Mouse (Mus musculus): ENCODE measurements around the gene Dock9.

Gene Dock9

DNA sequence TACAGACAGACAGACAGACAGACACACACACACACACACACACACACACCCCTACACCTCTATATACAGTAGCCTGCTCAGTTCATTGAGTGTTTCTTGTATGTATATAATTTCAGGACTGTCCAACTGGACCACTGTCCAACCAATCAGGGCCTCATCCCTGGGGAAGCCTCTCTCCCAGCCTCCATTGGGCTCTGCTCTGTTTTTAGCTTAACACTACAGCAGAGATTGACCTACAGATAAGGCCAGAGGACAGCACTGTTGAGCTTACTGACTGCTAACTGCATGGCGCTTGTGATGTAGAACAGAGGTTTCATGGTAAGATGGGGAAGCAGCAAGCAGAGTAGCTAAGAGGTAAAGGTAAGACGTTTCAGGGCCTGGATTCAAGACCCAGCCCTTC is 5.7 kb downstream of the Dock9 start:
- no peak for DNase-seq (ENCODE audit: low spot score in 2 of 2)

DNA sequence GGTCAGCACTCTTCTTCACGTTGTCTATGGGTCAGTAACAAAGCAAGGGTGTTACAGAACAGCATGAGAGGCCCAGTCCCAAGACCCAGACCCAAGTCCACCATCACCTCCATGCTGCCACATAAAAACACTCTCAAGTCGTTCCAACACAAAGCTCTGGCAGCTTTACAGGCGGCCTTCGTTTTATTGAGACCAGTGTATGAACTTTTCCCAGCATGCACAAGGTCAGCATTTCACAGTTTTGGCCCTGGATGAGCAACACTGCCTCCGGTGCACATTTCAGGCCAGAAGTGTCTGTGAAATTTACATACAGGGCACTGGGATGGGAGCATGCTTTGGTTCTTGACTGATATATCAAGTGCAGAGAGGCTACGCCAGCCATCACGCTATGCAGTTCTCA is 6.5 kb downstream of the Dock9 start:
- DNase-seq (ENCODE audit: low spot score in 2 of 2): no peak

DNA sequence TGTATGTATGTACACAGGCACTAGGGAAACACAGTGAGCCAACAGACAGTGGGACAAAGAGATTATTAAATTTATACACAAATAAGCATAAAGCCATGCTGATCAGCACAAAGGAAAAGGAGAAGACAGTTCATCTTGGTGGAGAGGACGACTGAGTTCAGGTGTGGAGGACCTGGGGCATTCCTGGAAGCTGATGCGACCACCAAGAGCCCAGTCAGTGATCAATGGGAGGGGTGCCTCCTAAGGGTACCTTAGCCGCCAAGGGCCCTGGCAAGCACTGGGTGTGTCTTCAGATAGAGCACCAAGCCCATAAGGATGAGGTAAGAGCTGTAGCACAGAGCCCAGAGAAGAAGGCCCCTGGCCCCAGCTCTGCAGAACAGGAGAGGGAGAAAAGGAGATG is 8.4 kb downstream of the Dock9 start:
- DNase-seq (ENCODE audit: low spot score in 2 of 2): no peak

DNA sequence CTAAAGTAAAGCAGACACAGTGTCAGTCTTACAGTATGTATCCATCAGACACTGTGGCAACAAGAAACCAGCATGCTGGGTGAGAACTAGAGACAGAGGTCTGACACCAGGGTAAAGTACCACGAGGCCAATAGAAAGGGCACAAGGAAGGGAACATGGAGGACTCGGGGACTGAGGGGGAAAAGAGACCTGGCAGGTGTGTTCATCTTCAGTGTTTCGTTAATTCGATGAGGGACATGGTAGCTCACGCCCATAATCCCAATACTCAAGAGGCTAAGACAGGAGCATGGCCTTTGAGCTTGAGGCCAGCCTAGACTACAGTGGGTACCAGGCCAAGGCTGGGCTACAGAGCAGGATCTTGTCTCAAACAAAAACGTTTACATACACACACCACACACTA is 9.2 kb downstream of the Dock9 start:
- no peak for DNase-seq (ENCODE audit: low spot score in 2 of 2)

DNA sequence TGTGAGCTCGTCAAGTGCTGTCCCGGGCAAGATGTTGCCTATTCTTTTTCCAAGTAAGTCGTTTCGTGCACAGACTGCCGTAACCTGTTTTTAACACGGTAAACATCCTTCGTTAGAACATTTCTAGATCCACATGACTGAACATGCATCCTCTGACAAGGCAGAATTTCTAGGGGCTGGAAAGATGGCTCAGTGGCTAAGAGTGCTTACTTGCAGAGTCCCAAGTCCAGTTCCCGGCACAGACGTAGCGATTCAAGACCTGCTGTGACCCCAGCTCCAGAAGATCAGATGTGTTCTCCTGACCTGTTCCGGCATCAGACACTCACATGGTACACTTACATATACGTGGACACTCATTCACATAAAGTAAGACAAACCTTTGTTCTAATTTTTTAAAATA is 10.2 kb downstream of the Dock9 start:
- DNase-seq (ENCODE audit: low spot score in 2 of 2): no peak

DNA sequence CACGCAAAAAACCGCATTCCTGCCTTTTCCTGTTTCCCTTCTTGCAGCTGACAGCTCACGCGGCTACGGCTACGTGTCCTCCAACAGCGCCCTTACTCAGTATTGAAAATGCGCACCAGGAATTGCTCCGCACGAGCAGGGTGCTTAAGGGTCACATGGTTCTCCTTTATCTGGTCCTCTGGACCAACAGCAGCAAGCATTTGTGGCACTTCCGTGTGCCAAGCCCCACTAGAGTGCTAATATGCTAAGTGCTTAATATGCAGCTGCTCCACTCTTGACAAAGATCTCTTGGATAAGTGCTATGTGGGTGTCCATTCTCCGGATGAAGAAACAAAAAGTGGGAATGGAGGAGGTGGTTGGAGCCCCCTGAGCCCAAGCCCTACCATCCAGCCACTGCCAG is 10.7 kb downstream of the Dock9 start:
- DNase-seq (ENCODE audit: low spot score in 2 of 2): no peak

DNA sequence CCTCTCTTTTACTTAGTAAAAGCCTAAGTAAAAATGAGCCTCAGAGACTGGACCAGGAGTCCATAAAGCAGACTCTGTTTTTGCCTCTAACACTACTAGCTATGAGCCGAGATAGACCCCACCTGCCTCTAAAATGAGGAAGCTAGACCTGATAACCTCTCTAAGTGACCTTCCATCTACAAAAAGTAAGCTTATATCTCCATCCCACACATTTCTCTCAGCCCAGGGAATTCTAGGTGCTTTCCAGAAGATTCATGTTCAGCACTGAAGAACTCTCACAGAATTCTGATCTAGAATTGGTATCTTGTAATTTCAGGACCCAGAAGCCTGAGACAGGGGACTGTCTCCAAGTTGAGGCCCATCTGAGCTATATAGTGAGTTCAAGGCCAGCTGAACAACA is 12.2 kb downstream of the Dock9 start:
- no peak for DNase-seq (ENCODE audit: low spot score in 2 of 2)

DNA sequence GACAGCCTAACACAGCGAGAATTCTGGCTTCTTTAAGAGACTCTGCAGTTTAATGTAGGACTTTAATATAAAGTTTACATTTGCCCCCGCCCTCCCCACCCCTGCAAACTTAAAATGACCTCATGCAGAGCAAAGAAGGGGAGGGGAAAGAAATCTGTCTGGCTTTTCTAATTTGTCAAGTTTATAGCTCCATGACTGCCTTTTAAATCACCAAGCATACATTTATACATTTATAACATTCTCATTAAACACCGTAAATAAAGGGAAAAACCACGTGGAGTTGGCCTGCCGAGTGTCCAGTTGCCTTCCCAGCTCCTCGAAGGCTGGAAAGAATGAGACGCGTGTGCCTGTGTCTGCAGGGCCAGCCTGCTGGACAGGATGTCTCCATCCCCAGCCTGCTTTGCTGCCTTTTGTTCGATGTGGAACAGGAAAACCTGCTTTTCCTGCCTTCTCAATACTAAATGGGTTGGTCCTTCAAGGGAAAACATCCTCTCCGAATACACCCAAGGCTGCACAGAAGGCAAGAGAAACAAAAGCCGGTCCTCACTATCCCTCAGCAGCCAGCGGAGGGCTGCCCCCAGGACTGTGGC is 16.6 kb downstream of the Dock9 start:
- no peak for DNase-seq (ENCODE audit: low spot score in 2 of 2)

DNA sequence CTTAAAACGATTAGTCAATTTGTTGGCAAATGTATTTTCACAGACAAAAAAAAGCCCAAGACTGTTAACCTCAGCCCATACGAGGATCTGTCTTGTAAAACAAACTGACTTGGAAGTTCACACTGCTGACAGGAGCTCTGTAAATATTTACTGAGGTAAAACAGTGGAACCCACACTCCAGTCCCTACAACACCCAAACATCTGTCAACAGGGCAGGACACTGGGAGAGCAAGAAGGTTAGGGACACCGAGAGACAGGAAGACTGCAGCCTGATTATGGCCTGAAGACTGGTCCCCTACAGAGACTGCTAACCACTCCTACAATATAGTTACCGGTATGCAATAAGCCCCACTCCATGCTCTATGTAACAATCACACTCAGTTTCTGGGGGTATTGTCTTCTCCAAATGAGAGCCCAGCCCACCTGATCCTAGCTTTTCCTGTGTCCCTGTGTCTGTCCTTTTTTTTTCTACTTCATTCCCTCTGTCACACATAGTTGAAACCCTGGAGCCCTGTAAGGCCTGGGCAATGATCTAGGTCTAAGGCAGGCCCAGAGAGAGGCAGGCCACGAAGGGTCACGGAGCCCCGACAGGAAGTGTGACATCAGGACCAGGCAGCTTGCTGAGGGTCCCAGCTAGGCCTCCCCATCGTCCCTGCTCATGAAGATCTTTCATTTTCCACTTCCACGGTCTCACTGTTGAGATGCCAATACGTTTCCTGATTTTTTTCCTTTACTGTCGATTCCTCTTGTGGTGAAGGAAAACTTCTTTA is 17.3 kb downstream of the Dock9 start:
- DNase-seq (ENCODE audit: low spot score in 2 of 2): no peak

DNA sequence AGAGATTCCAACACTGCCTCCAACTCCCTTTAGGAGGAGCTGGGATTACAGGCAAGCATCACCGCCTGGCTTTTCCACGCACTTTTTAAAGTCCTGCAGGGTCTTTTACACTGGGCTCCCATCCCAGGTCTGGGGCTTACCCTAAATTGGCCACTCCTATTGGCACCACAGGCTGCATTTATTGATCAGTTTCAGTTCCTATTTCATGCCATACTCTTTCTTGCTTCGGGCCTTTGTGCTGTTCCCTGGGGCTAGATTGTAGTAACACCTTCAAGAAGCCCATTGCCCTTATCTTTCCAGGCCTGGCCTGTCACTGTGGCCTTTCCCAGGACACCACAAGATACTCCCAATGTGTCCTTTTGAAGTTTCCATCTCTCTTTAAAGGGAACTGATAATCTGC is 18.0 kb downstream of the Dock9 start:
- no peak for DNase-seq (ENCODE audit: low spot score in 2 of 2)

DNA sequence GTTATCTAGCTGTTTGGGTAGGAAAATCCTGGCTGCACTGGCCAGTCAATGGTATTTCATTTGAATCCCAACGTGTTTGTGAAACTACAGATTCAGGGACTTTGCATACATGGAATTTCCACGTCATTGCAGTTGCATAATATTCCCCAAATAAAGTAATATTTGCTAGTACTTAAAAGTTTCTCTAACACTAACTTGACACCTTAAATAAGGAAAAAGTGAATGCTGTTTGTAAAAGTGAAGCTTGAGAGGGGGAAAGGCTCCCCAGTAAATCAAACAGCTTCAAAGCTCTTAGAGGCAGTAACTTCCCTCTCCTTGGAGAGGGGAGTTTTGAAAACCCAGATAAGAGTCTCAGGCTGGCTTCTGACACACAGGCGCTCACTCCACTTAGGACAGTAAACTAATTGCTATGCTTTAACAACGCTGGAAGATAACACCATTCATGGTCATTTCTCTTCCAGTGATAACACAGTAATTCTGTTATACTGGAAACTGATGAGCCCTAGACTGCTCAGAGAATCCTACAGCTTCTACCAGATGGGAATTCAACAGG is 20.3 kb downstream of the Dock9 start:
- DNase-seq (ENCODE audit: low spot score in 2 of 2): no peak

DNA sequence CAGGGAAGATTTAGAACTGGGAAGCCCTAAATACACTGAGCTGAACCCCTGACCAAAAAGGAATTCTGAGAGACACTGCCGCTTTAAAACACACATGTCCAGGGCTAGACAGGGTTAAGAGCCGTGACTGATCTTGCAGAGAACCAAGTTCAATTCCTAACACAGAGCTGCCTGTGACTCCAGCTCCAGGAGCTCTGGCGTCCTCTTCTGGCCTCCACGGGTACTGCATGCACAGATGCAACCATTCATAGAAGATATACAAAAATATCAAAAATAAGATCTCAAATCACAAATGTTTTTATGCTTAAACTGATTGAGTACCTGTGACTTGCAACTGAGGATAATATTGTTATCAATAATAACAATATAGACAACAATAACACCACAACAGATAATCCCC is 20.9 kb downstream of the Dock9 start:
- DNase-seq (ENCODE audit: low spot score in 2 of 2): peak in 1 of 2 experiments; percentile 28

DNA sequence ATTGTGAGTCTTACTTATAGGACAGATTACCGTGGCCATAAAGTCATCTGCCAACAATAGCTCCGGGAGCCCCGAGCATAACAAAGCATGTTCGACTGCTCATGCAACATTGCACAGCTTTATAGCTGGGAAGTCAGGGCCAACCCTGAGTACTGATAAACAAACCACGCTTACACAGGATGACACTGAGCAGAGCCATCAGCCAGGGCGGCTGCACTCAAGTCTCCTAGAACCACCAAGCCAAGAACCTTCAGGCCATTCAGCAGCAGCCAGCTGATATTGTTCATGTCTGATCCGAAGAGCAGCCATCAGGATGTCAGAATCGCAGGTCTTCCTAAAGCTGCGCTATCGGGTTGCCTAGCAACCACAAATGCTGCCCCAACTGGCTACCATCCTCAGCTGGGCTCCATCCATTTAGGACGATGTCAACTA is 35.6 kb downstream of the Dock9 start:
- DNase-seq (ENCODE audit: low spot score in 2 of 2): no peak

DNA sequence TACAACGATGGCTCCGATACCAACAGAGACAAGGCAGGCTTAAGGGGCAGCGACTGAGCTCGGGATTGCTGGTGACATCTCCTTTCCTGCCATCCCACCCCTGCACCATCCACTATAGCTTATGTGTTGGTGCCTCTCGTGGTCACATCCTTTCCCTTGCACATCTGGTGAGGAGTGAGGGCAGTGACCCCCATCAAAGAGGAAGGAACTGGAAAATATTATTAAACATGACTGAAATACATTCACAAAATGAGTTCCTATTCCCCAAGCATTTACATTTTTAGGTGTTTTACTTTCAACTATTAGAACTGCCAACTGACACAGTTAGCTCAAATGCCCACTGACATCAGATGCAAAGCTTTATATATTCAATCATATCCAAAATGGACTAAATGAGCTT is 37.2 kb downstream of the Dock9 start:
- DNase-seq (ENCODE audit: low spot score in 2 of 2): no peak

DNA sequence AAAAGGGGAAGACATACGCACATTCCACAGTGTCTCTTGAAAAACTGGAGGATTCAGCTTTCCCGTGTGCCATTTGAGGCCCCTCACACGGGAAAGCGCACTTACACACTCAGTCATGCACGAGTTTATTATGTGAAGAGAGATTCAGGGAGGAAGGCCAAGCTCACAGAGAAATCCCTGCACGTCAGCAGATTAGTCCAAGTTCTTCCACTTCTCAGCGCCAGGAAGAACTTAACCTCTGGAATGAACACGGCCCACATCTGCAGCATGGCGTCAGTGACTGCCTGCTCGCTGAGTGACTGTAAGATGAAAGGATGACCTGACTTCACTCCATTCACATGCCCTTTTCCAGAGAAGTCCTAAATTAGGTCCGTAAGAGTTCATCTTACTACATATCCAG is 43.5 kb downstream of the Dock9 start:
- no peak for DNase-seq (ENCODE audit: low spot score in 2 of 2)

DNA sequence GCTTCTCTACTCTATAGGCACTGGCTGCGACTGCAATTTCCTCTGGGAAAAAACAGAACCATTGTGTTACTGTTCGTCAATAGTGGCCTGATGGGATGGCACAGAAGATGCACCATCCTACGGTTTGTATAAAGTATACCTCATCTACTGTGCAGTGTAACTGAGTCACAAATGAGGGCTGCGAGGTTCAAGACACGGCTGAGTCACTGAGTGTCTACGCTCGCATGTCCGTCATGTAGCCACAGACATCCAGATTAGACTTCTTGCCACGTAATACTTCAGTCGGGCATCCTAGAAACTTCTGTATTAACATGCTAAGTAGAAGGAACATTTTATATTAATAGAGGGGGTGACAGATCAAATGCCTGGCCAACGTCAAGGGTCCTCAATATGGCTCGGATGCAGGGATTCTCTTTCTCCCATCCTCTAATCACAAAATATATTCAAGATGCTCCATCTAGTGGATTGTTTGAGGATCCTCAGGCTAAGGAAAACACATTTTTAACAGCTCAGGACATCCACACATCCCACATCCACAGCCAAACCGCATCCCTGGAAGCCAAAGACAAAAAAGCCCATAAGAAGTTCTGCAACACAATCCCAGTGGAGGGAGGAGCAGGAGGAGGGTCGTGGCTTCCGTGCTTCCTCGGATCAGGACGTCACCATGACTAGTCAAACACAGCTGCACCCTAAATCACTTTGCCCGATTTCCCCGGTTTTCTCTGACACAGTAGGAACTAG is 44.8 kb downstream of the Dock9 start:
- no peak for DNase-seq (ENCODE audit: low spot score in 2 of 2)

DNA sequence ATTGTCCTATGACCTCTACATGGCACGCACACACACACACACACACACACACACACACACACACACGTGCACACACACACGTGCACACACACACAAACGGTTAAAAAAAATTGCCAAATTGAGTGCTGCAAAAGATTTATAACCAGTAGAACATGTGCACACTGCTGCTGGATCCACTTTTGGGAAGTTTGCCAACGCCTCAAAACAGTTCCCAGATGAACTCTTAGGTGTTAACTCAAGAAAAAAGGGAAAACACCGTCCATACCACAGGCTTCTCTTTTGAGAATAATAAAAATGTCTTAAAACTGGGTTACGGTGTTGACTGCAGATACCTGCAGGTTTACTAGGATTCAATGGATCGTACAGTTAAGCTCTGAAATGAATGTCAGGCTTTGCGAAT is 48.0 kb downstream of the Dock9 start:
- no peak for DNase-seq (ENCODE audit: low spot score in 2 of 2)

DNA sequence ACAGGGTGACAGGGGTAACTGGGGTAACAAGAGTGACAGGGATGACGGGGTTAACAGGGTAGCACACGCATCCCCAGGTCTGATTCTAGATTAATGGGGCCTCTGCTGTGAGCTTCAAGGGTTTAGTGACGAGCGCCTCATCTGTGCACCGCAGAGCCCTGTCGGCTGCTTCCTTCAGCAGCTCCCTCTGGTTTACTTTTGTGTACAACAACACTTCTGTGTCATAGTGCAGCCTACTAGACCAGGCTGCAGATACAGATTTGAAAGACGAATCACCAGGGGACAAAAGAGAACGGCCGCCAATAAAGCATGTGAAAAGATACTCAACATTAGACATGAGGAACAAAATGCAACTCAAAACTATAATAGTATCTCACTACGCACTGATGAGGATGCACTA is 48.6 kb downstream of the Dock9 start:
- no peak for DNase-seq (ENCODE audit: low spot score in 2 of 2)

DNA sequence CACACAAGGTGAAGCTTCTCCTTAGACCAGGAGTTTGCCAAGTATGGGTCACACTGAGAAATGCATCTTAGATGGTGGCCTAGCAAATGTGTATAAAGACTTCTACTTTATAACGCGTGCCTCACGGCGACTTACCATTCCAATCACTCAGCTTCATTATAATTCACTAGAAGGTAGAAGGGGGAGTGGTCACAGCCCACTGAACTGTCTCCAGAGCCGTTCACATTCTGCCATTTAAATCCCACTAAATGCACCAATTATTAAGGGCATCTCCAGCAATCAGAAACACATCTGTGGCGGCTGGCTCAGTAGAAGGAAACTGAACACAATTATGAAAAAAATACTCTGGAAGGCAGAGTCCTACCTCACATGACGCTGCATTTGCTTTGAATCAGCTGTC is 50.3 kb downstream of the Dock9 start:
- no peak for DNase-seq (ENCODE audit: low spot score in 2 of 2)

DNA sequence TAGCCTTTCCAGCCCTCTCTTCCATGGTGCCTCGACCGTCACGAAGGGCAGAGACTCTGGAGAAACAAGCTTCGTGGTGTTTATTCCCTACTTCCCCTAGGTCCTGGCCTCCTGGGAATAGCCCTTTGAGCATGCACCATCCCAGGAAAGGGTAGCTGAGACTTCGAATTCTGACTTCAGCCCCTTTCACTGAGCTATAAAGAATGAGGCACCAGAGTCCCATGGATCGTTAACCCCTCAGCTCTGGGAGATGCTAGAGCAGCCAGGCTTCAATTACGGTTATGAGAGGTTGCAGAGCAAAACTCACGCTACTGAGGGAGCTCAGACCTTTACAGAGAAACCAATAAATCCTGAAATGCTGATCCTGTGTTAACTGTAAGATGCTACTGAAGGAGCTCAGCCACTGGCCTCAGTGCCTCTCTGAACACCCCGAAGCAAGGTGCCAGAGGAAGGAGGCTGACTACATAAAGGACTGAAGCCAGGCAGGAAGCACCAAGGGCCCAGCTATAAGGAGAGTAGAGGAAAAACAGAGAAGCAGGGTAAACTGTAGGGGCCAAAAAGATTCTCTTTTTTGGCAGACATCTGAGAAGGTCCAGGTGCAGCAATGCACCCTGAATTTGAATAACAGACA is 53.7 kb downstream of the Dock9 start:
- no peak for DNase-seq (ENCODE audit: low spot score in 2 of 2)

DNA sequence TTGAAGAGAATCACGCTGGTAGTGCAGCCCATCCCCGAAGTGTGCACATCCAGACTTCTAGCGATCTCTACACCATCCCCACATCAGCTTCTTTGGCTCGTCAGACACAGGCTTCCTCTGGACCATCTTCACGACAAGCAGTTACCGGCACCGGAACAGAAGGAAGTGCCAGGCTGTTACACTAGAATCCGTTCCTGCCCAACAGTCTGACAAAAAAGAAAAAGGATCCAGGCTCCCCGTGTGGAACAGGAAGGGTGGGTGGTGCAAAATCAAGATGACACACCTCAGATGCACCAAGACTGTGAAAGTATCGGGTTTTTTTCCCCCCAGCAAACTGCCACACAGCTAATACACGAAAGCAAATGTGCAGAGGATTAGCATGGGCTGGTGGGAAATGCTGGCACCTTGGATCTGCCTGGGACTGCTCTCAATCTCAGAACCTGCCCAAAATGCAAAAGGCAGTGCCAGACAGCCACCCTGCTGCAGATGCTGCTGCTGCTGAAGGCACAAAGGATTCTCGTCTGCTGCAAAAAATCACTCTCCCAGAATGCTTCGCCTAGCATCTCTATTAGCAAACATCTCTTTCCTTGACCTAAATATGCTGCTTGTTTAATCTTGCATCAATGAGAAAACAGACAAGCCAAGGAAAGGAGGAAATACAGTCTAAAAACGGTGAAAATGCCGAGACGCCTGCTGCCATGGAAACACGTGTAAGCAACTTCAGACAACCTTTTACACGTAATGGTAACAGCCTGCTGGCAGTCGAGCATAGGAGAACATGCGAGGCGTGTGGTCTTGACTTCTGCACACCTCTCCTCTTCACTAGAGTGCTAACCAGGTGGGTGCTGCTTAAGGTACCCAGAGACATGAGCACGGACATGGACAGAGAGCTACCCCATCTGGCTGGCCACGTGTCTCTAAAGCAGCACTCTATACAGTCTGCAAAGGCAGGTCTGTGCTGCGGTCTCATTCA is 58.9 kb downstream of the Dock9 start:
- no peak for DNase-seq (ENCODE audit: low spot score in 2 of 2)

Measured in spleen, postnatal 10 days (tissue).